Mouse (Mus musculus) cerebellum, adult 2 months (tissue): ENCODE results near the gene Nat14. TPM values are rescaled to one million over a fixed set of nuclear protein-coding genes. Genes with fewer than 3 reads are reported as not detected.
A peak's percentile ranks its signal among the peaks of the same experiment; 100 is the strongest.

ENCODE experiments used
- DNase-seq, 2 experiments: peaks; one replicate each; pipeline ENCODE4 v3.0.0; 2021
- H3K27ac ChIP-seq: fragments of 200-500 bp; 2 replicates; pipeline ENCODE4 v1.5.1; 2012; ENCODE audit warnings: low read length, control low read depth, inconsistent platforms; ENCODE audit not compliant: insufficient read depth
- H3K27me3 ChIP-seq: fragments of 200-500 bp; 2 replicates; pipeline ENCODE4 v1.6.1; 2012; ENCODE audit warnings: inconsistent platforms, mild to moderate bottlenecking, low read length, moderate library complexity; ENCODE audit not compliant: control insufficient read depth, insufficient read depth
- H3K4me1 ChIP-seq: fragments of 200-500 bp; 2 replicates; pipeline ENCODE4 v1.6.1; 2011; ENCODE audit warnings: low read length; ENCODE audit not compliant: control insufficient read depth, insufficient read depth
- H3K4me3 ChIP-seq: fragments of 200-500 bp; replicated peaks from 2 replicates; pipeline ENCODE3; 2011; ENCODE audit warnings: mild to moderate bottlenecking, low read depth, low read length, control low read depth; ENCODE audit not compliant: insufficient read depth
- CTCF ChIP-seq: fragments of 200-500 bp; IDR thresholded peaks from 2 replicates; pipeline ENCODE4 v1.5.1; 2011; ENCODE audit warnings: low read depth, mild to moderate bottlenecking, control low read depth, low read length, moderate library complexity, borderline replicate concordance; ENCODE audit not compliant: insufficient read depth
- POLR2A ChIP-seq: fragments of 200-500 bp; IDR thresholded peaks from 2 replicates; pipeline ENCODE4 v1.6.1; 2011; ENCODE audit warnings: low read length, control low read depth, borderline replicate concordance; ENCODE audit not compliant: insufficient read depth
- WGBS: fragments of 180-500 bp; shearing (Covaris S2); methylation state at CpG from one replicate; pipeline ENCODE4 v1.1.7; 2018; 5-methylcytosine and 5-hydroxymethylcytosine counted together
- polyA plus RNA-seq: library from polyadenylated mRNA; depleted of rRNA; stranded (reverse); fragments of >200 nt; gene quantifications from 2 replicates; pipeline ENCODE4 v1.2.3, GENCODE M21; 2012

Nat14 gene
- polyA plus RNA-seq, 1 experiment: 37.5 TPM

DNA sequence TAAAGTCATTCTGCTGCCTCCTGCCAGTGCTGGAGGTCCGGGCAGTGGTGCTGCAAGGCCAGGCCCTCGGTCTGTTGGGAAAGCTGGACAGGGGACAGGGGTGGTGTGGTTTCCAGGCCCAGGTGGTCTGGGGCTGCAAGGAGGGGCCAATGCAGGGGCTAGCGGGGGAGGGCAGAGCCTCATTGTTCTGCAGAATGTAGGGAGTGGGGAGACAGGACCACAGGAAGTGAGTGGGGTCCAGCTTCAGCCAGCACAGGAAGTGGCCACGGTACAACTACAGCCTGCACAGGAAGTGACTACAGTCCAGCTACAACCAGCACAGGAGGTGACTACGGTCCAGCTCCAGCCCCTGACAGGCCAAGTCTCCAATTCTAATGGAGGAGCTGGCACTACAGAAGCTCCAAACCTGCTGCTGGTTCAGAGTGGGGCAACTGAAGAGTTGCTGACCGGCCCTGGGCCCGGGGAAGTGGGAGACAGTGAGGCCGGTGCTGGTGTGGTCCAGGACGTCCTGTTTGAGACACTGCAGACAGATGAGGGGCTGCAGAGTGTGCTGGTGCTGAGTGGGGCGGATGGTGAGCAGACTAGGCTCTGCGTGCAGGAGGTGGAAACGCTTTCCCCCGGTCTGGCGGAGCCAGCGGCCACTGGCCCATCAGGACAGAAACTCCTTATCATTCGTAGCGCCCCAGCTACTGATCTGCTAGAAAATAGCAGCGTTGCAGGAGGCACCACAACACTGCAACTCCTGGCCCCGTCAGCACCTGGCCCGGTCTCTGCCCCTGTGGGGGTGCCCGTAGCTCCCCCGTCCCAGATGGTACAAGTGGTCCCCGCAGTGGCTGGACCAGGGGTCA, 628 bp upstream of the Nat14 start:
- Histone ChIP-seq H3K27ac (no peak overlapping the region), H3K4me3 (no peak overlapping the region), H3K27me3 (no peaks in the 10 kb centered on the region), H3K4me1 (peaks cover 7% of the 10 kb centered on the region)
- no peak for TF ChIP-seq CTCF
- TF ChIP-seq POLR2A: no peak
- no peak for DNase-seq
- WGBS: 56% methylated on average over 23 of the region's 23 CpGs

DNA sequence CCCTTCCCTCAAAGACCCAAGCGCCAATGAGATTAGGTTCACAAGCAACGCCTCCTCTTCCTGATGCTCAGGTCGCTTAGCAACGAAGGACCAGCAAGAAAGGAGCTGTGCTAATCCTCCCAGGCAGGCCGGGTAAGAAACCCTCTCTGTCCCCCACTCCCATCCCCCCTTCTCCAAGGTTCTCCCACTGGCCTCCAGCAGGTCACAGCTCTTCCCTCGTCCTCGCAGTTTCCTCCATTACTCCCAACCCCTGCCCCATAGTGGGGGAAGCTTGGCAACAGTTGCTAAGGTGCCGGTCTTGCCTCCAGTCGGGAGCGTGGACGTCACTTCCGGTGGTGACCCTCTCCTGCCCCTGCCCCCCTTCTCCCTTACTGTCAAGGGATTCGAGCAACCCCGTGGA, 680 bp downstream of the Nat14 start:
- 1% methylated on average over 14 of the region's 14 CpGs for WGBS
- Histone ChIP-seq H3K27ac (peak overlapping the region; percentile 89), H3K27me3 (no peaks in the 10 kb centered on the region), H3K4me3 (peak overlapping the region; percentile 51), H3K4me1 (peaks cover 3% of the 10 kb centered on the region)
- no peak for TF ChIP-seq CTCF
- no peak; the same call in 1 of the 2 replicates for TF ChIP-seq POLR2A
- DNase-seq: peak; percentile 85 to 88

DNA sequence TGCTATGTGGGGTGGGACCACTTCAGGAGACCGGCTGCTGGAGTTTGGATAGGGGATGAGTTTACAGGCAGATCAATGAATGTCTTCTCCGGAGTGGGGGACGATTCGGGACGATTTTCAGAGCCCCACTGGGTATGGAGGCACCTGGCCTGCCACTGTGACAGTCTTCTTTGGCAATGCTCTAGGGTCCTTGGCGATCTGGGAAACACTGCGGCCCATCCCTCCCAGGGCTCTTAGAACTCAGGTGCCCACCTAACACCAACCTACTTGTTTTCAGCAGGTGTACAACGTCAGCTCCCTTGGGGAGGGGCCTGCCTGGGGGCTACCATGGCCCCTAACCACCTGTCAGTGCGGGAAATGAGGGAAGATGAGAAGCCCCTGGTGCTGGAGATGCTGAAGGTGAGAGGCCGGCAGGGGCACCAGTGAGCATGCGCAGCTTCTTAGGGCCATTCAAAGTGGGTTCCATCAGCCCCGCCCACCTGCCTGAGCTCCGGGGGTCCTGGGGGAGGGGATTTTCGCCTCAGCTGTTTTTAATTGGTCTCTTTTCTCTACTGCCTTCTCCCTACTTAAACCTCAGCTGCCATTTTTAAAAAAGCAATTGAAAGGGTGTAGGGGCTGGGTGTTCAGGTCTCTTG, 1.2 kb downstream of the Nat14 start:
- peaks cover 1% of the 10 kb centered on the region for H3K4me1 ChIP-seq
- peak overlapping the region; percentile 89 for H3K27ac ChIP-seq
- WGBS: 0% methylated on average over 14 of the region's 14 CpGs

DNA sequence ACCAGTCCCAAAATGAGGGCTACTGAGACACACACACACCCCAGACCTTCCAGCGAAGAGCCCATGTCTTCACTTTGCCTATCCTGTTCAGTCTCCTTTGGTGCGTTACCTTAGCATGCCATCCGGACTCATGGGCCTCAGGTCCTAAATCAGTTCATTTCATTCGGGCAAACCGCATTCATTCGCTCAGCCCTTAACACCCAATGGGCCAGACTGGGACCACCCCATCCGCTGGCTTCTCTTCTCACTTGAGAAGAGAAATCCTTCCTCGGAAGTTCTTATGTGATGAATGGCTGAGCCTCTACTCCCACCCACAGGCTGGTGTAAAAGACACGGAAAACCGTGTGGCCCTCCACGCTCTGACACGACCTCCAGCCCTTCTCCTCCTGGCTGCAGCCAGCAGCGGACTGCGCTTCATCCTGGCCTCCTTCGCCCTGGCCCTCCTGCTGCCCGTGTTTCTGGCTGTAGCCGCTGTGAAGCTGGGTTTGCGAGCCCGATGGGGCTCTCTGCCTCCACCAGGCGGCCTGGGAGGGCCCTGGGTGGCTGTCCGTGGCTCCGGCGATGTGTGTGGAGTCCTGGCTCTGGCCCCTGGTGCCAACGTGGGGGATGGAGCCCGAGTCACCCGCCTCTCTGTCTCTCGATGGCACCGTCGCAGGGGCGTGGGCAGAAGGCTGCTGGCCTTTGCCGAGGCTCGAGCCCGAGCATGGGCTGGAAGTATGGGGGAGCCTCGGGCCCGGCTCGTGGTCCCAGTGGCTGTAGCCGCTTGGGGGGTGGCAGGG, 1.9 kb downstream of the Nat14 start:
- DNase-seq: peak; percentile 74 to 76
- WGBS: 3% methylated on average over 37 of the region's 37 CpGs
- peak overlapping the region; percentile 89 for H3K27ac ChIP-seq
- peak overlapping the region; percentile 51 for H3K4me3 ChIP-seq
- TF ChIP-seq POLR2A (0 out of 2 replicates have a peak, but pooled peaks have one; percentile 45), CTCF (peak; percentile 34; the same call in 1 of the 2 replicates)
- H3K27me3 ChIP-seq: no peaks in the 10 kb centered on the region
- H3K4me1 ChIP-seq: no peaks in the 10 kb centered on the region; the same call in 1 of the 2 replicates

More for the DNA sequence above, 1.2 kb downstream of the Nat14 start:
- peak; percentile 80 to 84 for DNase-seq
- H3K27me3 ChIP-seq: no peaks in the 10 kb centered on the region
- peak overlapping the region; percentile 51 for H3K4me3 ChIP-seq
- TF ChIP-seq CTCF (peak; percentile 38; the same call in 1 of the 2 replicates), POLR2A (no peak)

DNA sequence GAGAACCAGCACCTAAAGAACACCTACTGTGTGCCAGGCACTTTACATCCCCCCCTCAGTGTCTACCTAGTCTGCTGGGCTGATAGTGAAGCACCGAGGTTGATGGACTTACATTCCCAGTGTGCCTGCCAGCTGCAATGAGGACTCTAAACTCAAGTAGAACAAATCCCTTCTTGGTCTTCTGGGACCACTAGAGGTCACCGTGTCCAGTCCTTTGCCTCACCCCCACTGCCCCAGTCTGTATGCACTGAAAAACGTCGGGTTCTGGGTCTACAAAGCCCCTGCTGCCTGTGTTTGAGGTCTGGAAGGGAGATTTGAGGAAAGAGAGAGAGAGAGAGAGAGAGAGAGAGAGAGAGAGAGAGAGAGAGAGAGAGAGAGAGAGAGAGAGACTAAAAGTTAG, 2.7 kb downstream of the Nat14 start:
- Histone ChIP-seq H3K4me3 (no peak overlapping the region), H3K27me3 (no peaks in the 10 kb centered on the region), H3K27ac (peak overlapping the region; percentile 89; the same call in 1 of the 2 replicates), H3K4me1 (no peaks in the 10 kb centered on the region; the same call in 1 of the 2 replicates)
- TF ChIP-seq POLR2A (no peak), CTCF (no peak)
- DNase-seq: no peak
- WGBS: 9% methylated on average over 4 of the region's 4 CpGs

DNA sequence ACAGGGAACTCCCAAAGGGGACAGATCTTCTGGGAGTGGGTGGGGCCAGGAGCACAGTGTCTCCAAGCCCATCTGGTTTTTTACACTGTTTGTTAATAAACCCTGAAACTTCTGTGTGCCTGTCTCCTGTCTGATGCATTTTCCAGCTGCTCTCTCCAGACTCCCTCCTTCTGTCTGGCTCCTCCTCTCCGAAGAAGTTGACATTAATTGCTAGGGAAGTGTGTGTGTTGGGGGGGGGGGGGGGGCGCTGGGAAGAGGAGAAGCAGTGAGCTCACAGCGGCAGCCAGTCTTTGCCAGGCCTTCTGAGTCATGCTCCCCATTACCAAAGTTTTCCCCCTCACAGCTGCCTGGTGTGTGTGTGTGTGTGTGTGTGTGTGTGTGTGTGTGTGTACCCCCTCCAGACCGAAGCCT, 3.1 kb downstream of the Nat14 start:
- TF ChIP-seq POLR2A (no peak), CTCF (no peak)
- Histone ChIP-seq H3K27ac (no peak overlapping the region), H3K4me1 (no peaks in the 10 kb centered on the region; the same call in 1 of the 2 replicates), H3K27me3 (no peaks in the 10 kb centered on the region), H3K4me3 (no peak overlapping the region)
- DNase-seq: no peak
- WGBS: 18% methylated on average over 4 of the region's 4 CpGs

DNA sequence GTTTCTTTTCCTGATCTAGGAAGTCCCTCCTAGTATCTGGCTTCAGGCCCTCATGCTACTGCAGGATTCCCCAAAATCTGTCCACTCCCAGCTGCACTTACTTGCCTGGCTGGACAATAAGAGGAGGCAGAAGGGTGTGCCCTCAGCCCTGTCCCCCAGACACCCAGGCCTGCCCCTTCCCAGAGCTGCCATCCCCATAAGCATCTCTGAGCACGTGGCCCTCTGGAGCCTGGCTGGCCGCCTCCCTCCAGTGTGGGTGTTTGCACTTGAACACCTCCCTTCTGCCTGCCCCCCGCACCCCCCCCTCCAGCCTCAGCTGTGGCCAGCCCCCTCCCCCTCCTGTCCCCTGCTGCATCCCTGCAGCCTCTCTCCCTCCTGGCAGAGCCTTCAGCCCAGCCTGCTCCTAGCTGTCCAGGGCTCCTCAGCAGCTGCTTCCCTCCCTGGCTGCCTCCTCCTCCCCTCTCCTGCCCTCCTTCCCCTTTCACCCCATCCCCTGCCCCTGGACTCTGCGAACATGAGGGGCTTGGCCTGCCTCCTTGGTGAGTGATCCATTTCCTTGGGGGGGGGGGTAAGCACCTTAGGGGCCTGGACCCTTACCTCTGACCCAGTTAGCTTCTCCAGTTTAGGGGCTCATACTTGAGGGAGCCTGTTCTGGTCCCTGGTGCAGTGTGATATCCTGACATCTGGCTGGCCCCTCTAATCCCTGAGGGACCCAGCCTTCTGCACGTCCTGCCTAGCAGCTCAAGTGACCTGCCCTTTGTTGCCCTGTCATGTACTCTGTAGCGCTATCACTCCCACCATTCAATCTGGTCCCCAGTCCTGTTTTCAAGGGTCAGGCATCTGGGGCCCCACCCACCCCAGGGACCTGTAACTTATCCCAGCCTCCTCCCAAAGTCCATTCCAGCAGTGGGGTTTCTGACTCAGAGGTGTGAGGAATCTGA, 3.9 kb downstream of the Nat14 start, which contains the start of gene Ssc5d:
Gene Ssc5d, plus strand, starts transcription at position 345 of the 941 bp plus-strand sequence.
- WGBS: 26% methylated on average over 6 of the region's 6 CpGs
- Histone ChIP-seq H3K4me1 (no peaks in the 10 kb centered on the region; the same call in 1 of the 2 replicates), H3K27me3 (no peaks in the 10 kb centered on the region), H3K27ac (no peak within 1 kb of the TSS), H3K4me3 (no peak within 1 kb of the TSS)
- no peak for TF ChIP-seq CTCF
- no peak for TF ChIP-seq POLR2A
- DNase-seq: no peak
